Mouse (Mus musculus) G1E (cell line): ENCODE results near the gene Arpc5l.

Experiments used
- CTCF ChIP-seq: IDR thresholded peaks from 2 replicates; pipeline ENCODE4 v1.5.1; 2012; ENCODE audit warnings: low read depth, low read length, inconsistent platforms, mixed read lengths
- GATA1 ChIP-seq: IDR thresholded peaks from 2 replicates; pipeline ENCODE4 v1.6.1; 2012; ENCODE audit warnings: borderline replicate concordance, low read length, inconsistent platforms, mixed read lengths
- GATA2 ChIP-seq: IDR thresholded peaks from 2 replicates; pipeline ENCODE4 v1.6.1; 2012; ENCODE audit warnings: low read depth, low read length, inconsistent platforms, borderline replicate concordance
- POLR2AphosphoS5 ChIP-seq: IDR thresholded peaks from 2 replicates; pipeline ENCODE4 v1.6.1; 2012; ENCODE audit warnings: low read depth, low read length, inconsistent platforms; ENCODE audit not compliant: insufficient replicate concordance
- TAL1 ChIP-seq: conservative IDR thresholded peaks from 2 replicates; pipeline ENCODE4 v1.6.1; 2012; ENCODE audit warnings: low read depth, low read length, inconsistent platforms, mixed read lengths

DNA sequence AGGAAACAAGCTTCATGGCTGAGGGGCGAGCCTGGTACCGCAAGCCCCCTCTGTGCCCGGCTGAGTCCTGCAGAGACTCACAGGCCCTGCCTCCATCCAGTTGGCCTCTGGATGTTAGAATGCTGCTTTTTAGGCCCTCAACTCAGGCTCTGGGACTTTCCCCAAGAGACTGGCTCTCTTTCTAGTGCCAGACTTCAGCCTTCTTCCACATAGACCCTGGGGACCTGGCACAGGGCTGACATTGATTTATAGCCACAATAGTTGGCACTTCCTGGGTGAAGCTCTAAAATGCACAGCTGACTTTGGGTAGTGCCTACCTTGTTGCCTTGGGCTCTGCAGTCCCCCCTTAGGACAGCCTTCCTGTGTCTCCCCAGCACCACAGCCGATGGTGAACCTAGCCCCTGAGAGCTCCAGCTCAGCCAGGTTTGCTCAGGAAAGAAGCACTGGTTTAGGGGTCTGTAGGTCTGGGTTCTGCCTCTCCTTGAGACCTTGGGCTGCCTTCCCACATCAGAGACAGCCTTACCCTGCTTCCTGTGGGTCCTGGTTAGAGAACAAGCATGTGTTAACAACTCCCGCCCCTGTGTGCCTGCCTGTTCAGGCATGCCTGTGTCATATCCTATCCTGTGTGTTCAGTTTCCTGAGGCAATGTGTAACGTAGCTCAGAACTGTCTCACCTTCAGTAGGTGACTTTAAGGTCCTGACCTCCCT is 17.2 kb upstream of the Arpc5l start:
- no peak for TF ChIP-seq CTCF
- TF ChIP-seq GATA1, result no peak
- no peak for TF ChIP-seq TAL1
- TF ChIP-seq POLR2AphosphoS5, result no peak
- no peak for TF ChIP-seq GATA2
